Mouse (Mus musculus) forebrain, embryonic 13.5 days (tissue): ENCODE data around the gene Tab1. TPM values are rescaled to one million over a fixed set of nuclear protein-coding genes. Genes with fewer than 3 reads are reported as not detected.

ENCODE experiments used
- ATAC-seq: fragments of 200-750 bp; cut with Nextera tagmentation; 2 replicates; pipeline ENCODE4 v1.8.0; 2017
- H3K27ac ChIP-seq: fragments of 300-500 bp; sonication (generic); 2 replicates; pipeline ENCODE4 v1.5.1; 2015; ENCODE audit warnings: inconsistent platforms, mild to moderate bottlenecking, moderate library complexity
- H3K27me3 ChIP-seq: fragments of 300-500 bp; sonication (generic); 2 replicates; pipeline ENCODE4 v1.6.1; 2015; ENCODE audit warnings: mild to moderate bottlenecking, inconsistent platforms
- H3K36me3 ChIP-seq: fragments of 300-500 bp; sonication (generic); 2 replicates; pipeline ENCODE4 v1.6.1; 2015; ENCODE audit warnings: mild to moderate bottlenecking, inconsistent platforms; ENCODE audit not compliant: poor library complexity, severe bottlenecking
- H3K4me1 ChIP-seq: fragments of 300-500 bp; sonication (generic); 2 replicates; pipeline ENCODE4 v1.6.1; 2015; ENCODE audit warnings: inconsistent platforms
- H3K4me2 ChIP-seq: fragments of 300-500 bp; sonication (generic); 2 replicates; pipeline ENCODE4 v1.6.1; 2015; ENCODE audit warnings: inconsistent platforms, mild to moderate bottlenecking, moderate library complexity
- H3K4me3 ChIP-seq: fragments of 300-500 bp; sonication (generic); 2 replicates; pipeline ENCODE4 v1.5.1; 2015; ENCODE audit warnings: mild to moderate bottlenecking, inconsistent platforms
- H3K9ac ChIP-seq: fragments of 300-500 bp; sonication (generic); 2 replicates; pipeline ENCODE4 v1.6.1; 2015; ENCODE audit warnings: mild to moderate bottlenecking, inconsistent platforms
- H3K9me3 ChIP-seq: fragments of 300-500 bp; sonication (generic); replicated peaks from 2 replicates; pipeline ENCODE4 v1.6.1; 2016; ENCODE audit warnings: inconsistent platforms
- WGBS: fragments of 180-500 bp; shearing (Covaris S2); methylation state at CpG from one replicate; pipeline ENCODE4 v1.1.7; 2015; 5-methylcytosine and 5-hydroxymethylcytosine counted together
- polyA plus RNA-seq: library from polyadenylated mRNA; unstranded; fragments of >200 nt; fragmentation: Nextera tagmentation; extraction: Ambion mirVana; gene quantifications from 2 replicates; pipeline ENCODE4 v1.2.1, GENCODE M21; 2015

Gene Tab1
- polyA plus RNA-seq, 1 experiment from 2014 or later, result 36.6 TPM

GRCm38 (mm10) chr15:80171286-80171685 lies 38.4 kb downstream of the Tab1 start:
- Histone ChIP-seq H3K9ac (no peak overlapping the region), H3K4me1 (peaks cover 32% of the 10 kb centered on the region), H3K27ac (no peak overlapping the region), H3K36me3 (no peaks in the 10 kb centered on the region), H3K4me3 (no peak overlapping the region), H3K9me3 (no peaks in the 10 kb centered on the region), H3K27me3 (no peaks in the 10 kb centered on the region), H3K4me2 (no peak overlapping the region)
- ATAC-seq, result no peak
- 8% methylated on average over 8 of the region's 8 CpGs for WGBS

DNA sequence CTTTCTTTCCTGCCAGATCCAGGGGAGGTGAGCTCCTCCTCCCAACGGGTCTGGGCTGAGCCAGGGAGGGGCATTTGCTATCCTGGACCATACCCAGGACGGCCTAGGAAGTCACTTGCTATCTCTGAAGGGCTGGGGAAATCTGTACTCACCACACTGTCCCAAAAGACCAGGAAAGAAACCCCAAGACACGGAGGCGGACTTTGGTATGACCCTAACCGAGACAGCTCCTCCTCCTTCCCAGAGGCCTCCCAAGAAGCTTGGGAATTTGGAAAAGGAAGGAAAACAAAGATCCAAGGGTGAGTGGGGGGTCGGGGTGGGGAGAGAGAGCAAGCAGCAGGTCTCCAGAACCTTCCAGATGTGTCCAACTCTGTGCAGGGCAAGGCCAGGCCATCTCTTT lies 38.9 kb downstream of the Tab1 start:
- no peak overlapping the region for H3K27ac ChIP-seq
- 27% methylated on average over 6 of the region's 6 CpGs for WGBS
- H3K4me1 ChIP-seq, result peaks cover 32% of the 10 kb centered on the region
- no peaks in the 10 kb centered on the region for H3K27me3 ChIP-seq
- H3K4me3 ChIP-seq, result no peak overlapping the region
- H3K9me3 ChIP-seq, result no peaks in the 10 kb centered on the region
- no peaks in the 10 kb centered on the region for H3K36me3 ChIP-seq
- no peak overlapping the region for H3K4me2 ChIP-seq
- H3K9ac ChIP-seq, result no peak overlapping the region
- ATAC-seq, result no peak

DNA sequence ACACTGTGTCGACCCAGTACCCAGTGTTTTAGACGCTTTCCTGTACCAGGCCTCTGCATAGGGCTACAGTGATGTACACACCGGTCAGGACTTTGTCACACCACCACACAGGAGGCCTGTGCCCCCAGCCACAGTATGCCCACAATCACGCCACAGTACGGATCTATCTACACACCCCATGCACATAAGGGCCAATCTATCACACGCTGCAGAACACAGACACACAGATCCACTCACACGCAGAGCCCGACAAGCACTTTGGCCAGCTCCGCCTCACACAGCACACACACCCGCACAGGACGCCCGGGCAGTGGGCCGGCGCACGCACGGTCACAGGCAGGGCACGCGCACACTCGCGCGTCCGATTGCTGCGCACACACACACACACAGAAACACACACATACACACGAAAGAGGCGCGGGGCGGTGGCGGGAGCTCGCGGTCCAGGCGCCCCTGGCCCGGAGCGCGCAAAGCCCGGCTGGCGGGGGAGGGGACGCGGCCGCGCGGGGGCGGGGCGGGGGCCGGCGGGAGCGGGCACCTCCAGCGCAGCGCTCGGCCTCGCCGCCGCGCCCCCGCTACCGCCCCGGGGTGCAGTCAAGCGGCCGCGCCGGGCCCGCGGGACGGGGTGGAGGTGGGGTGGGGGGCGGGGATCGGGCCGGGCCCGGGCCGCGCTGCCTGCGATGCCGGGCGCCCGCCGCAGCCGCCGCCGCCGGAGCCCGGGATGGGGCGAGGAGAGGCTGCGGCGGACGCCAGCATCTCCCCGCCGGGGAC lies 40.3 kb downstream of the Tab1 start, which contains the start of gene Mgat3:
Gene Mgat3, plus strand, starts transcription at position 721 of the 771 bp plus-strand sequence.
- H3K27me3 ChIP-seq, result no peaks in the 10 kb centered on the region
- H3K4me2 ChIP-seq, result peak within 1 kb of the TSS; percentile 86
- no peaks in the 10 kb centered on the region for H3K9me3 ChIP-seq
- ATAC-seq, result peak; percentile 81
- H3K36me3 ChIP-seq, result no peaks in the 10 kb centered on the region
- H3K4me3 ChIP-seq, result peak within 1 kb of the TSS; percentile 95
- H3K9ac ChIP-seq, result peak within 1 kb of the TSS; percentile 97
- peak within 1 kb of the TSS; percentile 86 for H3K27ac ChIP-seq
- H3K4me1 ChIP-seq, result peaks cover 32% of the 10 kb centered on the region
- 3% methylated on average over 43 of the region's 85 CpGs for WGBS

GRCm38 (mm10) chr15:80173781-80174597 lies 41.1 kb downstream of the Tab1 start:
- Histone ChIP-seq H3K9me3 (no peaks in the 10 kb centered on the region), H3K4me2 (peak overlapping the region; percentile 86), H3K4me3 (peak overlapping the region; percentile 95), H3K4me1 (peaks cover 32% of the 10 kb centered on the region), H3K9ac (peak overlapping the region; percentile 97), H3K27me3 (no peaks in the 10 kb centered on the region), H3K27ac (peak overlapping the region; percentile 86), H3K36me3 (no peaks in the 10 kb centered on the region)
- peak; percentile 66 for ATAC-seq
- 0% methylated on average over 47 of the region's 60 CpGs for WGBS

- H3K27me3 ChIP-seq, result no peaks in the 10 kb centered on the region
- H3K36me3 ChIP-seq, result no peaks in the 10 kb centered on the region
- 3% methylated on average over 5 of the region's 5 CpGs for WGBS
- peak overlapping the region; percentile 86 for H3K27ac ChIP-seq
- peak overlapping the region; percentile 97 for H3K9ac ChIP-seq
- peak overlapping the region; percentile 86 for H3K4me2 ChIP-seq
- peak overlapping the region; percentile 95 for H3K4me3 ChIP-seq
- H3K9me3 ChIP-seq, result no peaks in the 10 kb centered on the region
- H3K4me1 ChIP-seq, result peaks cover 32% of the 10 kb centered on the region
- ATAC-seq, result no peak
These were observed 41.6 kb downstream of the Tab1 start for GRCm38 (mm10) chr15:80174598-80174875.

GRCm38 (mm10) chr15:80175316-80175715 lies 42.4 kb downstream of the Tab1 start:
- no peak overlapping the region for H3K27ac ChIP-seq
- 77% methylated on average over 9 of the region's 9 CpGs for WGBS
- H3K27me3 ChIP-seq, result no peaks in the 10 kb centered on the region

DNA sequence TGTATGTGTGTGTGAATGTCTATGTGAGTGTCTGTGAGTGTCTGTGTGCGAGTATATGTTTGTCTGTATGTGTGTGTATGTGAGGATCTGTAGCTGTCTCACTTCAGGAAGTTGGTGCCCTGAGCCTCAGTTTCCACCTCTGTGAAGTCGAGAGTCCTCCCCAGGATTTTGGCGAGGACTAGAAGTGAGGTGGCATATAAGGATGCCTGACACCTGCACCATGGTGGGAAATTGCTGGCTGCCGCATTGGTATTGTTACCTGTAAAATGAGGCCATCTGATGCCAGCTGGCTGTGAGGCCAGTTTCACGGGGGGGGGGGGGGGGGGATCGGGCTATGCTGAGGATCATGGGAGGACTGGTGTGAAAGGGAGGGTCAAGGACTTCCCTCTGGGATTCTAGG lies 42.8 kb downstream of the Tab1 start:
- no peak for ATAC-seq
- WGBS, result 70% methylated on average over 5 of the region's 6 CpGs
- no peaks in the 10 kb centered on the region for H3K27me3 ChIP-seq
- no peaks in the 10 kb centered on the region for H3K9me3 ChIP-seq
- no peak overlapping the region for H3K27ac ChIP-seq
- H3K4me1 ChIP-seq, result peaks cover 32% of the 10 kb centered on the region
- no peak overlapping the region for H3K4me3 ChIP-seq
- no peak overlapping the region for H3K9ac ChIP-seq
- H3K36me3 ChIP-seq, result no peaks in the 10 kb centered on the region
- H3K4me2 ChIP-seq, result peak overlapping the region; percentile 86; the same call in 1 of the 2 replicates

More at GRCm38 (mm10) chr15:80175316-80175715, 42.4 kb downstream of the Tab1 start:
- no peak for ATAC-seq
- Histone ChIP-seq H3K4me2 (peak overlapping the region; percentile 86), H3K4me1 (peaks cover 32% of the 10 kb centered on the region), H3K36me3 (no peaks in the 10 kb centered on the region), H3K9me3 (no peaks in the 10 kb centered on the region), H3K9ac (peak overlapping the region; percentile 97; the same call in 1 of the 2 replicates), H3K4me3 (peak overlapping the region; percentile 95)

DNA sequence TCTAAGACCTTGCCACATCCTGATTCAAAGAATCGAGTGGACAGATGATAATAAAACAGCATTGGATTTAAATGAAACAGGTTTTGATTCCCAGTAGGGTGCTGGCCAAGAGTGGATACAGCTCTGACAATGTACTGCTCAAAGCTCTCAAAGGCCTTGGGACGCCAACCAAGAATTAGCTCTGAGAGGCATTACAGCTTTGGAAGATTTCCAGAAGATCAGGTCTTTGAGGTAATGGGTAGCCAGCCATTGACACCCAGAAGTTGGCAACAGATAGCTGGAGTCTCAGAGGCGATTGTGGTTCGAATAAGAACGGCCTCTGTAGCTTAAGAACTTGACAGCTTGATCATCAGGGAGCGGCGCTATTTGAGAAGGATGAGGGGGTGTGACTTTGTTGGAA lies 48.6 kb downstream of the Tab1 start:
- no peaks in the 10 kb centered on the region for H3K4me1 ChIP-seq
- 79% methylated on average over 7 of the region's 7 CpGs for WGBS
- peaks cover 7% of the 10 kb centered on the region; the same call in 1 of the 2 replicates for H3K36me3 ChIP-seq
- no peak overlapping the region for H3K4me2 ChIP-seq
- no peak for ATAC-seq
- no peak overlapping the region for H3K4me3 ChIP-seq
- H3K9me3 ChIP-seq, result peaks cover 4% of the 10 kb centered on the region; the same call in 1 of the 2 replicates
- H3K27me3 ChIP-seq, result no peaks in the 10 kb centered on the region
- no peak overlapping the region for H3K27ac ChIP-seq
- no peak overlapping the region for H3K9ac ChIP-seq

- peaks cover 7% of the 10 kb centered on the region; the same call in 1 of the 2 replicates for H3K36me3 ChIP-seq
- H3K9ac ChIP-seq, result no peak overlapping the region
- no peak overlapping the region for H3K4me2 ChIP-seq
- no peak overlapping the region for H3K4me3 ChIP-seq
- H3K27ac ChIP-seq, result no peak overlapping the region
- 95% methylated on average over 4 of the region's 4 CpGs for WGBS
- peaks cover 4% of the 10 kb centered on the region; the same call in 1 of the 2 replicates for H3K9me3 ChIP-seq
- no peak for ATAC-seq
- no peaks in the 10 kb centered on the region for H3K4me1 ChIP-seq
- no peaks in the 10 kb centered on the region for H3K27me3 ChIP-seq
These were observed 49.3 kb downstream of the Tab1 start for GRCm38 (mm10) chr15:80182072-80182700.

DNA sequence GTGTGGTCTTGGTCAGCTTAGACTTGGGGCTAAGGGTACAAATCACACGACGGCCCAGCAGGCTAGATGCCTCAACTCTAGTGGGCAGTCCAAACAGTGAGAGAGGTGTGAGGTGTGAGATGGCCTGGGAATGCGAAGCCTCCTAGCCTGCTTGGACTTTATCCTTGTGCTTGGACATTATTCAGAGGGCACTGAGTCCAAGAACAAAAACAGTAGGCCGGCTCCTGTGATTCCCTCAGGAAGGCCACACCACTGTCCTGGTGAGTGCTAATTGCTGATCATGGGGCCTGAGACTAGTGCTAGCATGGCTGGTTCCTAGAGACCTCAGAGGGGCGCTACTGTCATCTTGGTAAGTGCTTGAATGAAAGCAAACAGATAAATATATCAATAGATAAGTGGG lies 56.0 kb downstream of the Tab1 start:
- Histone ChIP-seq H3K9me3 (no peaks in the 10 kb centered on the region), H3K4me3 (no peak overlapping the region), H3K27ac (no peak overlapping the region), H3K9ac (no peak overlapping the region), H3K4me2 (no peak overlapping the region), H3K36me3 (no peaks in the 10 kb centered on the region), H3K4me1 (0 out of 2 replicates have a peak, but pooled peaks cover 7% of the 10 kb centered on the region), H3K27me3 (no peaks in the 10 kb centered on the region)
- 87% methylated on average over 5 of the region's 5 CpGs for WGBS
- no peak for ATAC-seq

DNA sequence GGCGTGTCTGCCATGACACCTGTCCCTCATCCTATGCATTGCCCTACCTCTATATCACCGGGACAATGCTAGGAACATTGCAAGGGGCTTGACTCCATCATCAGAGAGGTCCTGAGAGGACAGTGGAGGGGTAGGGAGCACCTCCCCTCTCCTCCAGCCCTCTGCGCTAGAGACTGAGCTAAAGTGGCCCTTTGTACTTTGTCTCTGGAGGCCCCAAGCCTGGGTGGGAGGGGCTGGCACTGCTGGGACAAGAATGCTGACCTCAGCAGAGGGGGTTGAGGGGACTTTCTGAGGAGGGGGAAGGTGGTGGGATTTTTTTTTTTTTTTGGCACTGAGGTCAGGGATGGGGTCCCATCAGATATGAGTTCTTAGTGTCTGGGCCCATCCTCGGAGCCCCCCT lies 57.1 kb downstream of the Tab1 start:
- WGBS, result 80% methylated on average over 4 of the region's 4 CpGs
- H3K4me3 ChIP-seq, result no peak overlapping the region

More for the DNA sequence above, 57.1 kb downstream of the Tab1 start:
- H3K9ac ChIP-seq, result no peak overlapping the region
- no peaks in the 10 kb centered on the region for H3K27me3 ChIP-seq
- H3K4me1 ChIP-seq, result 0 out of 2 replicates have a peak, but pooled peaks cover 7% of the 10 kb centered on the region
- H3K4me2 ChIP-seq, result no peak overlapping the region
- H3K27ac ChIP-seq, result no peak overlapping the region
- no peaks in the 10 kb centered on the region for H3K9me3 ChIP-seq
- no peak for ATAC-seq
- H3K36me3 ChIP-seq, result no peaks in the 10 kb centered on the region
